Mouse (Mus musculus) gastrocnemius, postnatal 14 days (tissue): ENCODE data around the gene Olfr850. TPM values are rescaled to one million over a fixed set of nuclear protein-coding genes. Genes with fewer than 3 reads are reported as not detected.

Source experiments
- DNase-seq: peaks from one replicate; pipeline ENCODE4 v3.0.0; 2021; ENCODE audit warnings: mixed read lengths
- intact Hi-C: fragments of 180-260 bp; cut with DNase I; formaldehyde crosslinking; loops from one replicate; pipeline ENCODE4 v1.15.1; 2025; ENCODE audit warnings: low total_unique reads
- long read RNA-seq, 2 experiments: library from polyadenylated mRNA; stranded (forward); transcript quantifications; one replicate each; pipeline ENCODE4 v2.0.0; 2021
- total RNA-seq, 2 experiments: library from RNA; stranded (reverse); gene quantifications; 2 replicates each; pipeline ENCODE4 v1.2.3; 2021

Olfr850 gene
- not detected for total RNA-seq
- long read RNA-seq, experiment 1 = 0 reads
- long read RNA-seq, experiment 2 = 0 reads

GRCm38 (mm10) chr9:19478148-19478547 lies at the start of gene Olfr850:
Gene Olfr850 (minus strand): TSS chr9:19478248.
- intact Hi-C loops = no loop called here
- DNase-seq = no peak

GRCm38 (mm10) chr9:19492995-19493394 lies 14.9 kb upstream of the Olfr850 start, which contains the start of gene Olfr851:
Gene Olfr851 (plus strand): TSS chr9:19493295.
- intact Hi-C loops = no loop called here
- no peak for DNase-seq

- intact Hi-C loops = no loop called here
- no peak for DNase-seq
Observed at GRCm38 (mm10) chr9:19439966-19440365, 38.1 kb downstream of the Olfr850 start, which contains the start of gene Olfr849. Gene Olfr849 (plus strand): TSS chr9:19440266.

Other genes starting within 250 kb of the Olfr850 start
- not detected for gene Olfr843, start 226.3 kb downstream of the Olfr850 start, total RNA-seq
- gene Olfr844, start 161.9 kb downstream of the Olfr850 start, total RNA-seq = not detected
- not detected for gene Olfr845, start 141.8 kb downstream of the Olfr850 start, total RNA-seq
- not detected for gene Olfr846, start 114.2 kb downstream of the Olfr850 start, total RNA-seq
- not detected for gene Olfr847, start 99.6 kb downstream of the Olfr850 start, total RNA-seq
- not detected for gene Olfr849, start 38.0 kb downstream of the Olfr850 start, total RNA-seq
- not detected for gene Olfr851, start 15.0 kb upstream of the Olfr850 start, total RNA-seq
- not detected for gene Olfr853, start 62.8 kb upstream of the Olfr850 start, total RNA-seq
- gene Olfr854, start 89.1 kb upstream of the Olfr850 start, total RNA-seq = not detected
- not detected for gene Olfr855, start 104.4 kb upstream of the Olfr850 start, total RNA-seq
- 10 to 100 TPM; 10.3 to 11.1 TPM for gene Zfp317, start 143.9 kb upstream of the Olfr850 start, total RNA-seq
- not detected for gene Olfr857, start 231.2 kb upstream of the Olfr850 start, total RNA-seq